Mouse (Mus musculus): ENCODE data around the gene Antxr2. TPM values are rescaled to one million over a fixed set of nuclear protein-coding genes. Genes with fewer than 3 reads are reported as not detected.

Gene Antxr2
- total RNA-seq (2014; rRNA removed) (5.4 and 9.2 TPM in 2 replicates), polyA plus RNA-seq (2015; fragmentation: Nextera tagmentation; extraction: Ambion mirVana) (2.4 and 2.7 TPM in 2 replicates)

DNA sequence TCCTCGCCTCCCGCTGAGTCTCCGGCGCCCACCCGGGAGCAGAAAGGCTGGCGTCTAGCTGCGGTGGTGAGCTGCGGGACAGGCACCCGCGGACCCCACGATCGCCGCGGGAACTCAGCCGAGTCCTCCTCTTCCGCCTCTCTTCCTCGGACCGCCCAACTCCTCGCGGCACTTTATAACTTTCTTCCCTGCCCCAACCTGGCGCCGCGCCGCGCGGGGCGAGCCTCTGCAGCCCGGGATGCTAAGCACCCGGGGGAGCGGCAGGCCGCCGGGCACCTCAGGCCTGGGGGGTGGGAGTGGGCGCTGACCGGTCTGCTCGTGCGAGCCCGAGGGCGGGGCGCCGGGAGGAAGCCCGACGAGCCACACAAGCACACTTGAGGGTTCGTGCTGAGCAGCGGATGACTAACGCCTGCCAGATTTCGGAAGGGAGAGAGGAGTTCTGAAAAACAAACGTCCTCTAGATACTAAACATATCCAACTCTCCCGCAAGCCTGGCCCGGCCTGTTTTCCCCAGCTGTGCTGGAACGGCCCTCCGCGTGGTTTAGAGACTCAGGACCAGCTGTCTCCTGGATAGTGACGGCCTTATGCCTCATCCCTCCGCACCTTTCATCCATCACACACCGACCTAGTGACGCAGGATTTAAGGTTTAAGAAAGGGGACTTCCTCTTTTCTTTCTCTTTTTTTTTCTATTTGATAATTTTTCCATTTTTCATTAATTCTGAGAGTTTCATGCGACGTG lies at the start of gene Antxr2:
Antxr2 (minus strand) TSS at position 142 of the 740 bp plus-strand sequence.
- WGBS, result 2% methylated on average over 58 of the region's 58 CpGs
- Histone ChIP-seq H3K27ac (peak within 1 kb of the TSS; percentile 58; the same call in 1 of the 2 replicates), H3K4me1 (ENCODE audit: insufficient read depth, low read length) (no peaks in the 10 kb centered on the region), H3K9me3 (ENCODE audit: low read length) (no peaks in the 10 kb centered on the region), H3K9ac (replicated peaks; ENCODE audit: low read length) (peak within 1 kb of the TSS; percentile 61), H3K36me3 (ENCODE audit: insufficient read depth, low read length) (no peaks in the 10 kb centered on the region), H3K4me3 (ENCODE audit: low read length) (peak within 1 kb of the TSS; percentile 77), H3K27me3 (ENCODE audit: insufficient read depth, low read length) (no peaks in the 10 kb centered on the region), H3K4me2 (ENCODE audit: low read depth, low read length) (peak within 1 kb of the TSS; percentile 97)
- ATAC-seq (peak; percentile 72), DNase-seq (ENCODE audit: low spot score) (peak; percentile 52)
- TF ChIP-seq CTCF (IDR thresholded peaks at IDR 0.05; ENCODE audit: low read depth), result no peak

DNA sequence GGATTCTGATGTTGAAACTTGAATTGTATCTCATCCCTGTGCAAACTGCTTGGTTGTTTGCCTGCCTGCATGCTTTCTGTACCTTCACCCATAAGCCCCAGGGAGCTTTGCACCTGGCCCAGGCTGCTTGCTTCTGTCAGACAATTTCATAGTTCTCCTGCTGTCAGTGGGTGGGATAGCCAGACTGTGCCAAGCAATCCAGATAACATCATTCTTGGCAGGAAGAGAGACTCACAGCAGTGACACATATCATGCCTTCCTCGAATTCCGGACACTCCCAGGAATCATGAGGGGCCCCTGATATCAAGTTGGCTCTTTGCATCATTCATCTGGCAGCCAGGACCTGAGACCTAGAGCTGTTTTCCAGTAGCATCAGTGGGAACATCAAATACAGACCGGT lies 45.8 kb upstream of the Antxr2 start:
- Histone ChIP-seq H3K9ac (replicated peaks; ENCODE audit: low read length) (no peak overlapping the region), H3K4me3 (ENCODE audit: low read length) (no peak overlapping the region), H3K4me2 (ENCODE audit: low read depth, low read length) (no peak overlapping the region), H3K9me3 (ENCODE audit: low read length) (no peaks in the 10 kb centered on the region), H3K27me3 (ENCODE audit: insufficient read depth, low read length) (no peaks in the 10 kb centered on the region), H3K36me3 (ENCODE audit: insufficient read depth, low read length) (no peaks in the 10 kb centered on the region), H3K27ac (no peak overlapping the region), H3K4me1 (ENCODE audit: insufficient read depth, low read length) (no peaks in the 10 kb centered on the region)
- DNase-seq (ENCODE audit: low spot score), result peak; percentile 15
- TF ChIP-seq CTCF (IDR thresholded peaks at IDR 0.05; ENCODE audit: low read depth), result no peak
- WGBS, result 53% methylated on average over 3 of the region's 3 CpGs
- no peak for ATAC-seq

DNA sequence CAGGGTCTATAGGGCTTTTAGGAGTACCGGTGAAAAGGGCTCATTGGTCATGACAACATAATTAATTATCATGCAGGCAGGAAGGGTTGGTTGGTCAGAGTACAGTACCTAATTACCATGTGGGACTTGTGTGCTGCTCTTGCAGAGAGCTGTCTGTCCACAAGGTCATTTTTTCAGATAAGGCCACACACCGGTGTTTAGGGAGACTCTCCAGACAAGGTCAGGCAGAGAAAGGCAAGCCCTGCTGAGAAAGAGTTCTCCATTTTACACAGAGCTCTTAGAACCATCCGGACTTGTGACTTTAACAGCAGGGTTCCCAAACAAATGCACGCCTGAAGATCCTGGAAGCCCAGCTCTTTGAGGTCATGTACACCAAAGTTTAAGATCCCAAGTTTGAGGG lies 38.3 kb upstream of the Antxr2 start:
- no peak overlapping the region for H3K4me3 ChIP-seq (ENCODE audit: low read length)
- no peak for ATAC-seq

DNA sequence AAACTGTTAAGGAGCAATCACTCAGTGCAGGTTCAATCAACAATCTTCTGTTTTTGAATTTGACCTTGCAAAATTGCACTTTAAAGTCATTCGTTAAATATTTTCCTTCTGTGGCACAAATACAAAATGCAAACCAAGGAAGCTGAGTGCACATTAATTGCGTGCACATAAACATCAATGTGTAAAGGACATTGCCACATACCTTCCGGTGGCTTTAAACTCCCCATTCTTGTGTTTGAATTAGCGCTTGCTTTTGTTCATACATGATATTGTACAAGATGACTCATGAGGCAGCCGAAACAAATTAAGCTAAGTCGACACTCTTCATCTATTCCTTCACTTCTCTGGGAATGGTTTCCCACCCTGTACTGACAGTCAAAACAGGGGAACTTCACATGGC lies 24.4 kb upstream of the Antxr2 start:
- Histone ChIP-seq H3K27me3 (ENCODE audit: insufficient read depth, low read length) (no peaks in the 10 kb centered on the region), H3K9me3 (ENCODE audit: low read length) (no peaks in the 10 kb centered on the region), H3K4me1 (ENCODE audit: insufficient read depth, low read length) (no peaks in the 10 kb centered on the region), H3K4me2 (ENCODE audit: low read depth, low read length) (no peak overlapping the region), H3K27ac (no peak overlapping the region), H3K4me3 (ENCODE audit: low read length) (no peak overlapping the region), H3K36me3 (ENCODE audit: insufficient read depth, low read length) (no peaks in the 10 kb centered on the region), H3K9ac (replicated peaks; ENCODE audit: low read length) (no peak overlapping the region)
- ATAC-seq, result no peak
- WGBS, result 88% methylated on average over 6 of the region's 6 CpGs
- no peak for TF ChIP-seq CTCF (IDR thresholded peaks at IDR 0.05; ENCODE audit: low read depth)
- no peak for DNase-seq (ENCODE audit: low spot score)

More for the DNA sequence above, 38.3 kb upstream of the Antxr2 start:
- TF ChIP-seq CTCF (IDR thresholded peaks at IDR 0.05; ENCODE audit: low read depth), result no peak
- no peak for DNase-seq (ENCODE audit: low spot score)
- Histone ChIP-seq H3K9me3 (ENCODE audit: low read length) (no peaks in the 10 kb centered on the region), H3K27me3 (ENCODE audit: insufficient read depth, low read length) (no peaks in the 10 kb centered on the region), H3K27ac (no peak overlapping the region), H3K9ac (replicated peaks; ENCODE audit: low read length) (no peak overlapping the region), H3K4me2 (ENCODE audit: low read depth, low read length) (no peak overlapping the region), H3K4me1 (ENCODE audit: insufficient read depth, low read length) (no peaks in the 10 kb centered on the region), H3K36me3 (ENCODE audit: insufficient read depth, low read length) (no peaks in the 10 kb centered on the region)
- 49% methylated on average over 4 of the region's 4 CpGs for WGBS

DNA sequence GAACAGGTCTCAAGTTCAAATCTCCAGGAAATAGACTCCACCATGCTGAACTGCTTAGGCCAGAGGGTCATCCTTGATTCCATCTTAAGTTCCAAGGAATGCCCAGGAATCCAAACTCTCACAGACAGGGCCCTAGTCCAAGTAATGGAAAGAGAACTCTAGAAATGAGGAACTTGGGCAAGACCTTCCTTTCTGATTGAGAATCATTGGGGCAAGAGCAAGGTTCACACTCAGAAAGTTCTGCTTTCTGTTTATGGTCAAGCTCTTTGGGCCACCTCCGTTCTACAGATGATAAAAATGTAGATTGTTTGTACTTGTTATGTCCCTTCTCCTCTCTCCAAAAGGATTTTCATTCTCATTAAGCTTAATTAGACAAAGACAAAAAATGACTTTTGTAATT lies 24.0 kb upstream of the Antxr2 start:
- DNase-seq (ENCODE audit: low spot score) (no peak), ATAC-seq (no peak)
- TF ChIP-seq CTCF (IDR thresholded peaks at IDR 0.05; ENCODE audit: low read depth), result no peak
- Histone ChIP-seq H3K4me2 (ENCODE audit: low read depth, low read length) (no peak overlapping the region), H3K27ac (no peak overlapping the region), H3K27me3 (ENCODE audit: insufficient read depth, low read length) (no peaks in the 10 kb centered on the region), H3K4me1 (ENCODE audit: insufficient read depth, low read length) (no peaks in the 10 kb centered on the region), H3K36me3 (ENCODE audit: insufficient read depth, low read length) (no peaks in the 10 kb centered on the region), H3K9me3 (ENCODE audit: low read length) (no peaks in the 10 kb centered on the region), H3K9ac (replicated peaks; ENCODE audit: low read length) (no peak overlapping the region), H3K4me3 (ENCODE audit: low read length) (no peak overlapping the region)
- WGBS, result 100% methylated on average over 1 of the region's 1 CpGs

DNA sequence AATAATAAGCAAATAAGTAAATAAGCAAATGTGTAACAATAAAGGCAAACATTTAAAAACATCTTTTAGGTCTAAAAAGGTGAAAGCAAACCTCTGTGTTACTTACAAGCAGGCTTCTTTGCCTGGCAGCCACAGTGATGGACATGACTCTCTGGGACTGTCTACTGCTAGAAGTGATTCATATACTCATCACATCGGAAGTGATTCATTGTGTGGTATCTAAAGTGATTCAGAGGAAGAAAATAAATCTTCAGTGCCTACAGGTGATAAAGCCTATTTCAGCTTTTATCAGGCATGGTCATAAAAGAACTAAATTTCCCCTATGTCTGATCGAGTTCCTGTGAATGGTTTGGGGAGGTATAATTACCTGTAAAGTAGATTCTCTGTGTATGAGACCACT lies 4.1 kb upstream of the Antxr2 start:
- Histone ChIP-seq H3K36me3 (ENCODE audit: insufficient read depth, low read length) (no peaks in the 10 kb centered on the region), H3K4me1 (ENCODE audit: insufficient read depth, low read length) (no peaks in the 10 kb centered on the region), H3K4me3 (ENCODE audit: low read length) (no peak overlapping the region), H3K27me3 (ENCODE audit: insufficient read depth, low read length) (no peaks in the 10 kb centered on the region), H3K9ac (replicated peaks; ENCODE audit: low read length) (no peak overlapping the region), H3K9me3 (ENCODE audit: low read length) (no peaks in the 10 kb centered on the region), H3K27ac (no peak overlapping the region), H3K4me2 (ENCODE audit: low read depth, low read length) (no peak overlapping the region)
- TF ChIP-seq CTCF (IDR thresholded peaks at IDR 0.05; ENCODE audit: low read depth), result no peak
- DNase-seq (ENCODE audit: low spot score) (no peak), ATAC-seq (no peak)
- 92% methylated on average over 2 of the region's 2 CpGs for WGBS

DNA sequence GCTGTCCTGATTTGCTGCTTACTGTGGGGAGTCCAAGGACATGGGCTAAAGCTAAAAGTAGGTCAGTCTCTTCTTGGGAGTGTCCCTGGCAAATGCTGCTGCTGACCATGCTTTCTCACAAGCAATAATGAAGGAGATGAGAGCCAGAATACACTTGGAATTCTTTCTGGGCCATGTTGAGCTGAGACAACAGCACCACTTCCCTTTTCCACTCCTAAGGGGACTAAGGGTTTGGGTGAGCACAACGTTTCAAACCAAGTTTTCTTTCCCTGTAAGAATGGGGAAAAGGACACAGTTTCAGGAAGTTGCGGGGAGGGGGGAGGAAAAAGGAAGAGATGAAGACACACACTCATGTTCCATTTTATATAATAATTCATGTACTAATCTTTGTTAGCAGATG lies 3.4 kb upstream of the Antxr2 start:
- H3K4me3 ChIP-seq (ENCODE audit: low read length), result no peak overlapping the region
- H3K27ac ChIP-seq, result no peak overlapping the region
- no peak overlapping the region for H3K4me2 ChIP-seq (ENCODE audit: low read depth, low read length)
- 61% methylated on average over 2 of the region's 2 CpGs for WGBS
- H3K9me3 ChIP-seq (ENCODE audit: low read length), result no peaks in the 10 kb centered on the region
- ATAC-seq (no peak), DNase-seq (ENCODE audit: low spot score) (no peak)
- no peaks in the 10 kb centered on the region for H3K36me3 ChIP-seq (ENCODE audit: insufficient read depth, low read length)
- H3K27me3 ChIP-seq (ENCODE audit: insufficient read depth, low read length), result no peaks in the 10 kb centered on the region
- TF ChIP-seq CTCF (IDR thresholded peaks at IDR 0.05; ENCODE audit: low read depth), result no peak
- no peak overlapping the region for H3K9ac ChIP-seq (replicated peaks; ENCODE audit: low read length)
- H3K4me1 ChIP-seq (ENCODE audit: insufficient read depth, low read length), result no peaks in the 10 kb centered on the region
